Mouse (Mus musculus): ENCODE data around the gene Gns. TPM values are rescaled to one million over a fixed set of nuclear protein-coding genes. Genes with fewer than 3 reads are reported as not detected.
A peak's percentile ranks its signal among the peaks of the same experiment; 100 is the strongest.

Gene Gns
- polyA plus RNA-seq, 1 experiment from 2014 or later = 40.3 TPM

- no peak overlapping the region for H3K4me2 ChIP-seq
- peaks cover 84% of the 10 kb centered on the region for H3K36me3 ChIP-seq
- ATAC-seq (ENCODE audit: insufficient number of reproducible peaks, low FRiP score) = no peak
- H3K4me3 ChIP-seq = no peak overlapping the region
- WGBS = 78% methylated on average over 18 of the region's 18 CpGs
- peaks cover 20% of the 10 kb centered on the region for H3K4me1 ChIP-seq (replicated peaks)
- H3K27me3 ChIP-seq (replicated peaks) = no peaks in the 10 kb centered on the region
- H3K9ac ChIP-seq = no peak overlapping the region
- H3K9me3 ChIP-seq (replicated peaks) = no peaks in the 10 kb centered on the region
- no peak overlapping the region for H3K27ac ChIP-seq (ENCODE audit: poor library complexity, severe bottlenecking)
These were observed 16.4 kb downstream of the Gns start for GRCm38 (mm10) chr10:121381280-121381679.

DNA sequence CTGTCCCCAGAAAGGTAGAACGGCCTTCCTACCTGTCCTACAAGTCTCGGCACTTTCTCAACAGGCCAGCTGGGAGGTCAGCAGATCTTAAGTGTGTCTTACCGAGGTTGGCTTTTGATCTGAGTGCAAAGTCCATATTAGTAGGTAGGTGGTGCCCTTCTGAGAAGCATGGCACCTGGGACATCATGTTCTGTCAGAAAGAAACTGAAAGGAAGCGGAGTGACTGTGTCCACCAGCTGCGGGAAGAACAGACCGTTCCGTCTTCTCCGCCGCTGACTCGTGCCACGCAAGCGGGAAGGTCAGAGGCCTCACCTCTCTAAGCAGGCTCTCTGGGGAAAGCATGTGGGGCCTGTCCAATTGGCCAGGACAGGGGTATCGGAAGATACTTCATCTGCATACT, 19.8 kb downstream of the Gns start:
- WGBS = 88% methylated on average over 13 of the region's 13 CpGs
- H3K4me1 ChIP-seq (replicated peaks) = peaks cover 31% of the 10 kb centered on the region
- no peaks in the 10 kb centered on the region for H3K9me3 ChIP-seq (replicated peaks)
- ATAC-seq (ENCODE audit: insufficient number of reproducible peaks, low FRiP score) = no peak
- H3K9ac ChIP-seq = no peak overlapping the region
- no peak overlapping the region for H3K4me2 ChIP-seq
- H3K27me3 ChIP-seq (replicated peaks) = no peaks in the 10 kb centered on the region
- H3K4me3 ChIP-seq = no peak overlapping the region
- no peak overlapping the region for H3K27ac ChIP-seq (ENCODE audit: poor library complexity, severe bottlenecking)
- H3K36me3 ChIP-seq = peaks cover 74% of the 10 kb centered on the region

- Histone ChIP-seq H3K27ac (ENCODE audit: poor library complexity, severe bottlenecking) (no peak overlapping the region), H3K9ac (no peak overlapping the region), H3K36me3 (peaks cover 76% of the 10 kb centered on the region), H3K4me1 (replicated peaks) (peaks cover 31% of the 10 kb centered on the region), H3K4me3 (no peak overlapping the region), H3K4me2 (no peak overlapping the region), H3K27me3 (replicated peaks) (no peaks in the 10 kb centered on the region), H3K9me3 (replicated peaks) (no peaks in the 10 kb centered on the region)
- WGBS = 92% methylated on average over 6 of the region's 6 CpGs
- ATAC-seq (ENCODE audit: insufficient number of reproducible peaks, low FRiP score) = no peak
These were observed 20.8 kb downstream of the Gns start for GRCm38 (mm10) chr10:121385695-121386094.

DNA sequence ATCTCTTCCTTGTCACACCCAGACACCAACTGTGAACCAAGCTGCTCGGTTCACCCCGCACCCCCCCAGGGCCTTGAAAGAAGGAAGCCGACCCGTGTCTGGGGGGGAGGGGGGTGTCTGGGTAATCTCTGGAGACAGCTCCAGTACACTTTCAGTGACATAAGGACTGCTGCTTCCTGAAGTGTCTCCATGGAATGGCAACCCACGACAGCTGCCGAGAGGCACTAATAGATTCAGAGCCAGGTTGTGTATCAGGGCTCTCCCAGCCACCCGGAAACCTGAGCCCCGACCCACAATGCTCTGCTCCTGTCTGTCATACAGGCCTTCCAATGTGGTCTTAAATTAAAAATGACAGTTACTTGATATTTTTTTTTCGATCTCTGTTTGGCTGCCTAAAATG, 21.5 kb downstream of the Gns start:
- Histone ChIP-seq H3K9ac (no peak overlapping the region), H3K36me3 (peaks cover 76% of the 10 kb centered on the region), H3K4me3 (no peak overlapping the region), H3K27ac (ENCODE audit: poor library complexity, severe bottlenecking) (peak overlapping the region; percentile 49; the same call in 1 of the 2 replicates), H3K4me2 (peak overlapping the region; percentile 38; the same call in 1 of the 2 replicates), H3K27me3 (replicated peaks) (no peaks in the 10 kb centered on the region), H3K4me1 (replicated peaks) (peaks cover 31% of the 10 kb centered on the region), H3K9me3 (replicated peaks) (no peaks in the 10 kb centered on the region)
- 25% methylated on average over 9 of the region's 9 CpGs for WGBS
- peak; percentile 47; the same call in 1 of the 2 replicates for ATAC-seq (ENCODE audit: insufficient number of reproducible peaks, low FRiP score)

DNA sequence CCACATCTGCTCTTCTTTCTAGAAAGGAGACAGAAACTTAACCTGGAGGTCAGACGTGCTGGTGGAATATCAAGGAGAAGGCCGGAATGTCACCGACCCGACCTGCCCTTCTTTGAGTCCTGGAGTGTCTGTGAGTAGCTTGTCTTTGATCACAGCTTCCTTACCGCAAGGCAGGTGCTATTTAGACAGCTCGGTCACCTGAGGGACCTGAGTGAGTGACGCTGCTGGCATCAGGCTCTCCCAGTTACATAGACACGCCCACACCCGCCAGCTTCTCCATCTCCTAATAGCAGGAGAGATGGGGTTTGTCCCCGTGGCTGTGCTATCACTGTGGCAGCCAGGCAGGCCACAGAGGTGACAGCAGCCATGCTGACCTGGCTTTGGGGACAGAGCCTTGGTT, 25.7 kb downstream of the Gns start:
- Histone ChIP-seq H3K4me2 (no peak overlapping the region), H3K9me3 (replicated peaks) (no peaks in the 10 kb centered on the region), H3K4me3 (no peak overlapping the region), H3K27ac (ENCODE audit: poor library complexity, severe bottlenecking) (no peak overlapping the region), H3K9ac (no peak overlapping the region), H3K4me1 (replicated peaks) (peaks cover 30% of the 10 kb centered on the region), H3K36me3 (peaks cover 80% of the 10 kb centered on the region), H3K27me3 (replicated peaks) (no peaks in the 10 kb centered on the region)
- ATAC-seq (ENCODE audit: insufficient number of reproducible peaks, low FRiP score) = no peak
- 77% methylated on average over 10 of the region's 10 CpGs for WGBS

- no peaks in the 10 kb centered on the region for H3K9me3 ChIP-seq (replicated peaks)
- H3K27ac ChIP-seq (ENCODE audit: poor library complexity, severe bottlenecking) = no peak overlapping the region
- no peak overlapping the region for H3K9ac ChIP-seq
- H3K4me3 ChIP-seq = no peak overlapping the region
- H3K36me3 ChIP-seq = peaks cover 83% of the 10 kb centered on the region
- WGBS = 94% methylated on average over 8 of the region's 8 CpGs
- peaks cover 22% of the 10 kb centered on the region for H3K4me1 ChIP-seq (replicated peaks)
- ATAC-seq (ENCODE audit: insufficient number of reproducible peaks, low FRiP score) = no peak
- H3K4me2 ChIP-seq = no peak overlapping the region
- H3K27me3 ChIP-seq (replicated peaks) = no peaks in the 10 kb centered on the region
These were observed 27.0 kb downstream of the Gns start for GRCm38 (mm10) chr10:121391901-121392300.

- WGBS = 77% methylated on average over 6 of the region's 6 CpGs
- no peaks in the 10 kb centered on the region for H3K9me3 ChIP-seq (replicated peaks)
- H3K9ac ChIP-seq = no peak overlapping the region
- no peak for ATAC-seq (ENCODE audit: insufficient number of reproducible peaks, low FRiP score)
- H3K27ac ChIP-seq (ENCODE audit: poor library complexity, severe bottlenecking) = no peak overlapping the region
- H3K4me3 ChIP-seq = no peak overlapping the region
- no peaks in the 10 kb centered on the region for H3K27me3 ChIP-seq (replicated peaks)
- no peak overlapping the region for H3K4me2 ChIP-seq
- H3K4me1 ChIP-seq (replicated peaks) = peaks cover 16% of the 10 kb centered on the region
- peaks cover 66% of the 10 kb centered on the region for H3K36me3 ChIP-seq
These were observed 29.4 kb downstream of the Gns start for GRCm38 (mm10) chr10:121394270-121394669.

- H3K27me3 ChIP-seq (replicated peaks) = no peaks in the 10 kb centered on the region
- H3K9ac ChIP-seq = no peak overlapping the region
These were observed 30.0 kb downstream of the Gns start for GRCm38 (mm10) chr10:121394789-121395325.

DNA sequence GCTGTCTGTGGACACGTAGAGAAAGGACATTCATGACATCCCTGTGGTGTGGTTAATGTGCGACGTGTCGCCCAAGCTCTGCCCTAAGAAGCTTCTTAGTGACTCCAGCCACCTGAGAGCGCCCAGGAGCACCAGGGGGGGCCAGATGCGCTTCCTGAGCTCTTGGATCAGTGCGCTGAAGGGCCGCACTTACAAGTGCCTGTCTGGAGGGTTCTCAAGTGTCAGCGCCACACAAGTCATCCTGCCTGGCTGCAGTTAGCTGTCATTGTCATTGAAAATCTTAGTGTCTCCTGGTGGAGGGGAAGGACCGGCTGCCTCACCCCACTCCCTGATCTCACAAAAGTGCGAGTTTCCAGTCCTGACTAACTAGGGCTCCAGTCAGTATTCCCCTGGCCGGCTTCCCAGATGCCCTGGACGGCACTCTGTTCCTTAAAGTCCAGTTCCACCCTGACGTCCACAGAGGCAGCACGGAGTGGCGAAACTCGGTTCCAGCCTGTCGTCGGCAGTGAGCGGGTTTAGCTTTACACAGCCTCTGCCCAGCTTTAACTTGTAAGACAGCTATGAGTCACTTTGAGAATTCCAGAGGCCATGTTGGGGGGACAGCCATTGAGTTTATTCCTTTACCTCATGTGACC, 30.8 kb downstream of the Gns start:
- 0 out of 2 replicates have a peak overlapping the region, but pooled peaks have one; percentile 8 for H3K27ac ChIP-seq (ENCODE audit: poor library complexity, severe bottlenecking)
- peak overlapping the region; percentile 25; the same call in 1 of the 2 replicates for H3K9ac ChIP-seq
- no peaks in the 10 kb centered on the region for H3K9me3 ChIP-seq (replicated peaks)
- ATAC-seq (ENCODE audit: insufficient number of reproducible peaks, low FRiP score) = no peak
- WGBS = 63% methylated on average over 20 of the region's 20 CpGs
- H3K36me3 ChIP-seq = peaks cover 52% of the 10 kb centered on the region
- no peak overlapping the region for H3K4me3 ChIP-seq
- no peaks in the 10 kb centered on the region for H3K27me3 ChIP-seq (replicated peaks)
- H3K4me2 ChIP-seq = no peak overlapping the region
- peaks cover 16% of the 10 kb centered on the region for H3K4me1 ChIP-seq (replicated peaks)

More at GRCm38 (mm10) chr10:121394789-121395325, 30.0 kb downstream of the Gns start:
- Histone ChIP-seq H3K27ac (ENCODE audit: poor library complexity, severe bottlenecking) (no peak overlapping the region), H3K4me1 (replicated peaks) (peaks cover 16% of the 10 kb centered on the region), H3K4me3 (no peak overlapping the region), H3K36me3 (peaks cover 60% of the 10 kb centered on the region), H3K9me3 (replicated peaks) (no peaks in the 10 kb centered on the region), H3K4me2 (no peak overlapping the region)
- WGBS = 72% methylated on average over 18 of the region's 18 CpGs
- no peak for ATAC-seq (ENCODE audit: insufficient number of reproducible peaks, low FRiP score)

DNA sequence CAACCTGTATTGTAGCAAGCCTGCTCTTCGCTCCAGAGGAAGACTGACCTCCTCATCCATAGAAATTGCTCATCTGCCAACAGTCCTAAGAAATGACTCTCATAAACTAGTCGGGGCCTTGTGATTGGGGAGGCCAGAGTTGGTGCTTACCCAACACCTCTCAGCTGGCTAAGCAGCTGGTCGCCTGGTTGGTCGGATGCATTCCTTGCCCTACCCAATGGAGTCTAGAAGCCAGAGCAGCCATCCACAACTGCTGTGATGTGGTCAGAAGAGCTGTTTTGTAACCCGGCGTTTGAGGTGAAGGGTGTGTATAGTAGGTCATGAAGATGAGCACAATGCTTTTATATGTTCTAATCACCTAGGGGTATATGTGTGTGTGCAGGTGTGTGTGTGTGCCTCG, 33.7 kb downstream of the Gns start:
- H3K4me3 ChIP-seq = no peak overlapping the region
- no peak overlapping the region for H3K4me2 ChIP-seq
- peaks cover 22% of the 10 kb centered on the region for H3K4me1 ChIP-seq (replicated peaks)
- ATAC-seq (ENCODE audit: insufficient number of reproducible peaks, low FRiP score) = no peak
- peaks cover 28% of the 10 kb centered on the region for H3K36me3 ChIP-seq
- H3K27ac ChIP-seq (ENCODE audit: poor library complexity, severe bottlenecking) = no peak overlapping the region
- no peak overlapping the region for H3K9ac ChIP-seq
- no peaks in the 10 kb centered on the region for H3K27me3 ChIP-seq (replicated peaks)
- H3K9me3 ChIP-seq (replicated peaks) = no peaks in the 10 kb centered on the region
- 85% methylated on average over 7 of the region's 7 CpGs for WGBS

GRCm38 (mm10) chr10:121401005-121401404, 36.1 kb downstream of the Gns start:
- Histone ChIP-seq H3K9me3 (replicated peaks) (no peaks in the 10 kb centered on the region), H3K9ac (no peak overlapping the region), H3K4me3 (no peak overlapping the region), H3K4me2 (no peak overlapping the region), H3K4me1 (replicated peaks) (peaks cover 7% of the 10 kb centered on the region), H3K27ac (ENCODE audit: poor library complexity, severe bottlenecking) (no peak overlapping the region), H3K27me3 (replicated peaks) (no peaks in the 10 kb centered on the region), H3K36me3 (peaks cover 6% of the 10 kb centered on the region; the same call in 1 of the 2 replicates)
- 63% methylated on average over 7 of the region's 7 CpGs for WGBS
- no peak for ATAC-seq (ENCODE audit: insufficient number of reproducible peaks, low FRiP score)

Data from heart, embryonic 12.5 days (tissue).